Mouse (Mus musculus) C2C12 (cell line): ENCODE results near the gene Klrg1.

ENCODE experiments used
- CTCF ChIP-seq: IDR thresholded peaks from one replicate; pipeline ENCODE4 v1.5.1; 2011; ENCODE audit not compliant: control insufficient read depth, insufficient read depth, insufficient read length
- MAX ChIP-seq: IDR thresholded peaks from one replicate; pipeline ENCODE4 v1.6.1; 2011; ENCODE audit warnings: mild to moderate bottlenecking, control low read depth
- MYOD1 ChIP-seq: IDR thresholded peaks from one replicate; pipeline ENCODE4 v1.6.1; 2011; ENCODE audit warnings: low read depth; ENCODE audit not compliant: control insufficient read depth, insufficient read length

- TF ChIP-seq CTCF, result no peak
- no peak for TF ChIP-seq MAX
- TF ChIP-seq MYOD1, result no peak
Observed at GRCm38 (mm10) chr6:122284823-122285222, 2.1 kb upstream of the Klrg1 start.
